Mouse (Mus musculus): Measurements from ENCODE around the gene A730046J19Rik.

Gene A730046J19Rik

DNA sequence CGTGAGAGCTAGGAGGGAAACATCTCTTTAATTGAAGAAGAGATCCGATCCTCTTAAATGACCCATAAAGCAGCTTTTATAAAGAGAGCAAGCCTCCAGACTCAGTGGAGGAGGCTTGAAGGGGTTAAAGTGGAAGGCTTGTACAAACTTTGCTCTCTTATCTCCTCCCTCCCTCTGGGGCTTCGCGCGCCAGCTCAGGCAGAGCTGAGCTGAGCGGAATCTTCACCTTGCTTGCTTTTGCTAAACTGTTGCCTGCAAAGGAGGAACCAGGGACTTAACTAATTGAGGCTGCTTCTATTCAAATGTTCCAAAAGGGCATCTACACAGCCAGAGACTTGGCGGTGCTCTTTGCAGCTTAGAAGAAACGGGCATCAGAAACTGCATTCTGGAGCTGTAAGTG lies at the start of gene A730046J19Rik:
TSS of gene A730046J19Rik (plus strand) at position 173 of the 400 bp plus-strand sequence.
- DNase-seq (ENCODE audit: inconsistent age in 2 of 2, low spot score in 1 of 2) = no peak

DNA sequence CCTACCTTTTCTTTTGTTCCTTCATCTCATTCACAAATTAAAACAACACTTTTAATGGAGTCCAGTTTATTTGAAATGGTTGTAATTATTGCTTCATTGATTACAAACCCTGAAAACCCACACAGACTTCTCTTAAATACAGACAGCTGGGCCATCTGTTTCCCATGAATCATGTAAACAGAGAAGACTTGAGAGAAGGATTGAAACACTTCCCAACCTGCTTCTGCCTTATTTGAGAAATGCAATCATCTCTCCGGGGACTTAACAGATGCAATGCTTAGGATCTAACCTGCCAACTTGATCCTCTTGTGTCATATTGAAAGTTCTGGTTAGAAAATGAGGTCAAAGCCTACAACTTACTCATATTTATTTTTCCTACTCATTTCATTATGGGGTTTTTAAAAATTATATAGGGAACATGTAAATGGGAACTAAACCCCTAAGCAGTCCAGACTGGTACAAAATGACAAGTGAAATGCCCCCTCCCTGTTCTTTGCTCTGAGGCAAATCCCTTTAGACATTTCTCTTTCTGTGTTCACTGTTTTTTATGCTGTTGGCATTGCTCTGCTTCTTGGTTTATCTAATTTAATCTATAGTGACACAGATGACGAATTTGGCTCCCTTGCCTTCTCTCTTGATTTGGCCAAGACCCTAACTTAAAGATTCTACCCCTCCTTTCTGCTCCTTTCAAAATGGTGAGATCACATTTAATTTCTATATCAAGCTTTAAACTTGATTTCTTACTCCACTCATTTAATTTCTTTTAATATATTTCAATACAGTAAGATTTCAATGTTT lies 48.7 kb upstream of the A730046J19Rik start:
- DNase-seq (ENCODE audit: inconsistent age in 2 of 2, low spot score in 1 of 2) = no peak

DNA sequence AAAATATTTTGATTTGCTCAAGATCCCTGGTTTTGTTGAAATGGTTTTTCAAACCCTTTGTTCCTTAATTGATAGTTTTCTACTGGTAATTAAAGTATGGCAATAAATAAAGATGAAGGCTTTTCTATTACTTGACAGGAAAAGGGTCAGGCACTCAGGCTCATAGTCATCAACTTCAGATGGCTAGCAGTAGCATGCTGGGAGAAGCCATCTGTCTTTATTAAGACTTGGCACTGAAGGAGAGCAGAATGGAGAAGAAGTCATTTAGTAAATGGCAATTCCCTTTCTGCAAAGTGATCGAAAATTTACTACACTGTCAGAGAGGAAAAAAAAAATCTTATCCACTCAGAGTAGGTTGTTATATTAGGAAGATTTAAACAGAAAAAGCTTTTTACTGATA lies 17.2 kb upstream of the A730046J19Rik start:
- no peak for DNase-seq (ENCODE audit: inconsistent age in 2 of 2, low spot score in 1 of 2)

DNA sequence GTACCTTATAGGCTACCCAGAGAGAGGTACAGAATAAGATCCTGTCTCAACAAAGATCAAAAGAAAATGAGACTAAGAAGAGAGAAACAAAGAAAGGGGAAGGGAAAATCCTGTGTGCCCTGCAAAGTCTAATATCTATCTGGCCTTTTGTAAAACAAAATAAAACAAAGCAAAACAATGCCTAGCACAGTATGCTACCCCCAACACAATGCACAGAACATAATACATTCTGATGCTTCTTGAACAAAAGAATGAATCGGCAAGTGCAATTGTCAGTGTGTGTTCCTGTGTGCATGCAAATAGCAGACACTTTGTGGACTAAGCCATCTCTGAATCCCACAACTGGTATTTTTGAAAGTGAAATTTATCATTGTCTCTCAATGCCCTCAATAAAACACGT lies 3.5 kb upstream of the A730046J19Rik start:
- no peak for DNase-seq (ENCODE audit: inconsistent age in 2 of 2, low spot score in 1 of 2)

GRCm38 (mm10) chrX:144154111-144154510 lies 616 bp downstream of the A730046J19Rik start:
- DNase-seq (ENCODE audit: inconsistent age in 2 of 2, low spot score in 1 of 2) = no peak

GRCm38 (mm10) chrX:144162936-144163335 lies 9.4 kb downstream of the A730046J19Rik start:
- no peak for DNase-seq (ENCODE audit: inconsistent age in 2 of 2, low spot score in 1 of 2)

All from adrenal gland, adult (tissue).